Comparison of ENCODE assay signal across 8 mouse cellular contexts in the genomic region with DNA sequence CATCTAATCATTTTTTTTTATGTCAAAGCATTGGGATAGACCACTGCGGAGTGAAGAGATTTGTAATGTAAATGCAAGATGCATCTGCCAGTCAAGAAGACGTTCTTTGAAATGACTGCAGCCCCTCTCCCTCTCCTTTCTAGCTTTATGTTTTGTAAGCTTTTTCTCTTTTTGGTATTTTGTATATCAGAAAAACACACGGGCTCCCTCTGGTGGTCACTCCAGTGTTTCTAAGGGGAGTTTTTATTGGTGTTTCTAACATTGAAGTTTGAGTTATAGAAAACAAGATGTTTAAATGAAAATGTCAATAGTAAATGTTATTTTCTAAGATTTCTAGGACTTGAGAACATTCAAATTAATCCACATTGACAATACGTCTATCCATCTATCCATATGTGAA.
A peak's percentile ranks its signal among the peaks of the same experiment; 100 is the strongest.
DNase-seq lines count a peak whose midpoint lies in the region; ATAC-seq lines count a peak whose summit lies in the region.

No protein-coding gene starts in this region.

- DNase-seq in frontal cortex, postnatal 25 days (ENCODE audit: low spot score in 2 of 2) = peak; percentile 36 to 59
- peak; percentile 7 to 33 for DNase-seq in urinary bladder, adult 18-20 months (ENCODE audit: low spot score in 2 of 2)
- DNase-seq in urinary bladder, postnatal 10 days (ENCODE audit: low spot score) = no peak
- DNase-seq in embryo, embryonic 11 days = peak; percentile 82
- DNase-seq in kidney, postnatal 14 days = peak; percentile 69
- peak; percentile 63 for DNase-seq in lung, postnatal 25 days (ENCODE audit: low spot score)
- DNase-seq in thymus, postnatal 25 days = peak; percentile 78

- ATAC-seq in frontal cortex, adult (ENCODE audit: low TSS enrichment) = no peak
